Mouse (Mus musculus) lung, adult 2 months (tissue): Measurements from ENCODE around the gene Cmss1.
A peak's percentile ranks its signal among the peaks of the same experiment; 100 is the strongest.

Source experiments
- CTCF ChIP-seq: fragments of 200-500 bp; IDR thresholded peaks from 2 replicates; pipeline ENCODE4 v1.5.1; 2011; ENCODE audit warnings: mild to moderate bottlenecking, low read length, control low read depth; ENCODE audit not compliant: insufficient read depth
- POLR2A ChIP-seq: fragments of 200-500 bp; IDR thresholded peaks from 2 replicates; pipeline ENCODE4 v1.6.1; 2011; ENCODE audit warnings: low read depth, mild to moderate bottlenecking, control low read depth, low read length, borderline replicate concordance; ENCODE audit errors: extremely low read depth

GRCm38 (mm10) chr16:57549061-57550037, 57.3 kb downstream of the Cmss1 start:
- peak; percentile 64; the same call in 1 of the 2 replicates for TF ChIP-seq POLR2A
- no peak for TF ChIP-seq CTCF
